Comparison of ENCODE assay signal across 8 mouse cellular contexts in genomic region chr3:133090247-133091120, GRCm38 (mm10). TPM values are rescaled to one million over a fixed set of nuclear protein-coding genes. Genes with fewer than 3 reads are reported as not detected.
DNase-seq lines count a peak whose midpoint lies in the region; ATAC-seq and TF ChIP-seq lines count a peak whose summit lies in the region.

No protein-coding gene starts in this region.

- no peaks in the 10 kb centered on the region for H3K36me3 ChIP-seq in kidney, adult 2 months (ENCODE audit: control insufficient read depth, insufficient read depth, low read length)
- H3K36me3 ChIP-seq in hindbrain, embryonic 14.5 days (replicated peaks; ENCODE audit: control insufficient read depth, insufficient read depth) = no peaks in the 10 kb centered on the region
- no peaks in the 10 kb centered on the region for H3K36me3 ChIP-seq in midbrain, embryonic 16.5 days (ENCODE audit: control insufficient read depth, insufficient read depth, low read length)

- H3K4me1 ChIP-seq in kidney, adult 2 months (ENCODE audit: control insufficient read depth, insufficient read depth, low read length) = peaks cover 5% of the 10 kb centered on the region; the same call in 1 of the 2 replicates
- H3K4me1 ChIP-seq in hindbrain, embryonic 14.5 days (replicated peaks; ENCODE audit: control insufficient read depth, insufficient read depth, low read length) = peaks cover 22% of the 10 kb centered on the region
- peaks cover 22% of the 10 kb centered on the region for H3K4me1 ChIP-seq in midbrain, embryonic 16.5 days (ENCODE audit: control insufficient read depth, insufficient read depth, low read length)

- peak overlapping the region; percentile 92 for H3K4me3 ChIP-seq in kidney, adult 2 months (ENCODE audit: insufficient read depth, low read depth, low read length)
- H3K4me3 ChIP-seq in hindbrain, embryonic 14.5 days (replicated peaks; ENCODE audit: low read length) = peak overlapping the region; percentile 97
- peak overlapping the region; percentile 83 for H3K4me3 ChIP-seq in midbrain, embryonic 16.5 days (ENCODE audit: low read depth, low read length)

- no peak for DNase-seq in kidney, adult 2 months
- no peak for DNase-seq in kidney, postnatal 36 days
- peak; percentile 4 for DNase-seq in NIH3T3 (ENCODE audit: low read depth)
- peak; percentile 36 for DNase-seq in hindbrain, embryonic 14.5 days (ENCODE audit: low spot score)
- DNase-seq in right cerebral cortex, adult 18-20 months = no peak
- no peak for DNase-seq in layer of hippocampus, adult 9-11 months
- no peak for DNase-seq in adrenal gland, postnatal 25 days

- H3K9ac ChIP-seq in hindbrain, embryonic 14.5 days = peak overlapping the region; percentile 97
- peak overlapping the region; percentile 88 for H3K9ac ChIP-seq in midbrain, embryonic 16.5 days (ENCODE audit: low read depth, low read length)

- 10% methylated on average over 11 of the region's 11 CpGs for WGBS in kidney, adult 2 months
- WGBS in hindbrain, embryonic 14.5 days = 11% methylated on average over 11 of the region's 11 CpGs
- 5% methylated on average over 11 of the region's 11 CpGs for WGBS in midbrain, embryonic 16.5 days

- ATAC-seq in hindbrain, embryonic 14.5 days (ENCODE audit: low FRiP score) = no peak
- ATAC-seq in midbrain, embryonic 16.5 days = no peak

- no peak for TF ChIP-seq CTCF in kidney, adult 2 months (conservative IDR thresholded peaks at IDR 0.05; ENCODE audit: insufficient read depth, insufficient read length, low read depth, low read length)

- TF ChIP-seq POLR2A in kidney, adult 2 months (IDR thresholded peaks at IDR 0.05; ENCODE audit: low read depth, low read length) = no peak

- H3K27ac ChIP-seq in kidney, adult 2 months (ENCODE audit: insufficient read depth, low read depth, low read length) = no peak overlapping the region
- peak overlapping the region; percentile 98 for H3K27ac ChIP-seq in hindbrain, embryonic 14.5 days
- peak overlapping the region; percentile 92 for H3K27ac ChIP-seq in midbrain, embryonic 16.5 days (ENCODE audit: low read length)

- peak overlapping the region; percentile 70 for H3K4me2 ChIP-seq in hindbrain, embryonic 14.5 days (replicated peaks)
- H3K4me2 ChIP-seq in midbrain, embryonic 16.5 days (ENCODE audit: low read length) = peak overlapping the region; percentile 76

- H3K9me3 ChIP-seq in hindbrain, embryonic 14.5 days (ENCODE audit: control insufficient read depth, low read length) = no peaks in the 10 kb centered on the region
- no peaks in the 10 kb centered on the region for H3K9me3 ChIP-seq in midbrain, embryonic 16.5 days (replicated peaks; ENCODE audit: control insufficient read depth, low read length, poor library complexity, severe bottlenecking)

- no peaks in the 10 kb centered on the region for H3K27me3 ChIP-seq in kidney, adult 2 months (replicated peaks; ENCODE audit: control insufficient read depth, insufficient read depth, low read length)
- H3K27me3 ChIP-seq in hindbrain, embryonic 14.5 days (ENCODE audit: control insufficient read depth, insufficient read depth, low read length) = no peaks in the 10 kb centered on the region
- H3K27me3 ChIP-seq in midbrain, embryonic 16.5 days (ENCODE audit: control insufficient read depth, insufficient read depth, low read depth, low read length) = no peaks in the 10 kb centered on the region

RNA-seq across cellular contexts. Expression of gene Ints12, which starts 1.2 kb away (rescaled TPM):
- polyA plus RNA-seq in kidney, adult 2 months (2012; rRNA removed) = 6.8 and 8.4 TPM in 2 replicates
- polyA plus RNA-seq in hindbrain, embryonic 14.5 days (2014; fragmentation: Nextera tagmentation; extraction: Ambion mirVana) = 17.6 and 18.2 TPM in 2 replicates
- 17.6 and 19.7 TPM in 2 replicates for polyA plus RNA-seq in midbrain, embryonic 16.5 days (2015; fragmentation: Nextera tagmentation; extraction: Ambion mirVana)
- 11.1 and 15.5 TPM in 2 replicates for total RNA-seq in adrenal gland, postnatal 25 days (2021)

RNA-seq across cellular contexts. Expression of gene Gstcd, which starts 1.3 kb away (rescaled TPM):
- 2.6 and 2.9 TPM in 2 replicates for polyA plus RNA-seq in kidney, adult 2 months (2012; rRNA removed)
- polyA plus RNA-seq in hindbrain, embryonic 14.5 days (2014; fragmentation: Nextera tagmentation; extraction: Ambion mirVana) = 3.8 and 4.6 TPM in 2 replicates
- polyA plus RNA-seq in midbrain, embryonic 16.5 days (2015; fragmentation: Nextera tagmentation; extraction: Ambion mirVana) = 3.5 and 4.0 TPM in 2 replicates
- total RNA-seq in adrenal gland, postnatal 25 days (2021) = 16.3 and 16.9 TPM in 2 replicates

Comparison
In these comparisons a context has a peak if more than half of its experiments do, and no peak if none do; other contexts are left out.
1. DNase-seq: peak in NIH3T3 (single experiment) and hindbrain, embryonic 14.5 days (single experiment); none in kidney, adult 2 months (single experiment), kidney, postnatal 36 days (0 of 2), right cerebral cortex, adult 18-20 months (single experiment), layer of hippocampus, adult 9-11 months (single experiment) and adrenal gland, postnatal 25 days (single experiment).
2. Peak in every context shown above with its lines, with median percentiles within 50 percentile points of each other: H3K4me3 ChIP-seq.